Mouse (Mus musculus): ENCODE data around the gene Rab40b.

DNA sequence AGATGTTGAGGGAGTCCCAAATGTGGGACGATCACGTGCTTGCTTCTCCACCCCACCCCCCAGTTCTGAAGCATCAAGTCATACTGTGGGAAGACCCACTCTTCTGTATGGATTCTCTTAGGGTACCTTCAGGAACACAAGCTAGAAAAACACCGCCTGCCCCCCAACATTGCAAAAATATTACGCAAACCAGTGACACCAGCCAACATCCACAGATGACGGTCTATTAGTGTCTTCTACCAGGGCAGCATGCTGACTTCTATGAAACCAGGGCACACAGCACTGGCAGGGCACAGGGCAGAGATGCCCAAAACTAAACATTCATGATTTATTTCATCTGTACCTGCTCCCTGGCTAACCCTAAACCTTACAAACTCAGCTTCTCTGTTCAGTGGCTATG, 61.4 kb downstream of the Rab40b start:
- TF ChIP-seq CTCF (conservative IDR thresholded peaks at IDR 0.05; ENCODE audit: insufficient read depth, insufficient read length, low read depth, low read length) (no peak), POLR2A (IDR thresholded peaks at IDR 0.05; ENCODE audit: low read depth, low read length) (no peak)

All from kidney, adult 2 months (tissue).